Mouse (Mus musculus): ENCODE data around the gene Cphx3. TPM values are rescaled to one million over a fixed set of nuclear protein-coding genes. Genes with fewer than 3 reads are reported as not detected.
"Not testable (repeated sequence)": the region's sequence is repeated elsewhere in the genome, so short reads cannot be mapped to it uniquely, and the experiment has no call there.

Cphx3 gene
- polyA plus RNA-seq, 1 experiment from 2014 or later, result not detected

DNA sequence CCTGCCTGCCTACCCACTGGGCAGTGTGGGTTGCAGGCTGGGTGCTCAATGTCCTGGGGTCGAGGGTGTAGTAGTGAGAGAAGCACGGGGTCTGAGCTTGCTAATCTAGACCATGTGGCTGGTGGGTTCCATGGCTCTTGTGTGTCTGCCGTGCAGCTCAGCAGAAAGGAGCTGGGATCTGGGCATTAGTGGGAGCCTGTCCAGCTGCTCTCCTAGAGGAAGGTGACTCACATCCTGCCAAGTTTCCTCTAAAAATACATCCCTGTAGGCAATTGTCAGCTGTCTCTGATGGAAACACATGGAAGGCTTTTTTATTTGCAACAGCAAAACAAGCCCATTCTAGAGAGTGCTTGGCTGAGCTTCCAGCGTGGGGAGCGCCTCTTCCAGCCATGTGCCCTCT is 80.3 kb downstream of the Cphx3 start:
- not testable (repeated sequence) for H3K27ac ChIP-seq (ENCODE audit: low read length); H3K9ac ChIP-seq (replicated peaks; ENCODE audit: low read depth); H3K36me3 ChIP-seq (ENCODE audit: insufficient read depth, low read length); H3K9me3 ChIP-seq (ENCODE audit: low read length); H3K4me3 ChIP-seq (ENCODE audit: low read depth, low read length); H3K4me1 ChIP-seq (ENCODE audit: insufficient read depth, low read depth, low read length); H3K4me2 ChIP-seq (replicated peaks; ENCODE audit: low read depth, low read length); H3K27me3 ChIP-seq (replicated peaks; ENCODE audit: insufficient read depth, low read length); DNase-seq (ENCODE audit: low spot score)
- no CpG with 5 or more reads among the region's 5 CpGs for WGBS
- peak; percentile 41; the same call in 1 of the 2 replicates for ATAC-seq

DNA sequence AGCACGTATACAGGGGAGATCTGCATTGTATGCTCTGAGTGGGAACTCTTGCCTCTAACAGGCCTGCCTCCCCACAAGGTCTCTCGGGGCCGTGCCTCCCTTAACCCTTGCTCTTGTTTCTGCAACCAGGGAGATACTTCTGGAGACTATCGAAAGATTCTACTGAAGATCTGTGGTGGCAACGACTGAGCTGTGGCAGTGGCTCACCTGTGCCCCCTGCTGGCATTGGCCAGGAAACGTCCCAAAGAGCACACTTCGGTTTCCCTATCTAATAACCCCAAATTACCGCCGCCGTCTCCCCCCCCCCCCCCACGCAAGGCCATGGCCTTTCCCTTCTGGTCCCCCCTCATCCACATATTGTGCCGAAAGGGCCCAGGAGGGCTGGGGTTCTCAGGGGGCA is 83.2 kb downstream of the Cphx3 start:
- ATAC-seq; DNase-seq (ENCODE audit: low spot score); H3K9me3 ChIP-seq (ENCODE audit: low read length); H3K4me1 ChIP-seq (ENCODE audit: insufficient read depth, low read depth, low read length); H3K36me3 ChIP-seq (ENCODE audit: insufficient read depth, low read length); H3K9ac ChIP-seq (replicated peaks; ENCODE audit: low read depth); H3K4me2 ChIP-seq (replicated peaks; ENCODE audit: low read depth, low read length); H3K4me3 ChIP-seq (ENCODE audit: low read depth, low read length); H3K27ac ChIP-seq (ENCODE audit: low read length); H3K27me3 ChIP-seq (replicated peaks; ENCODE audit: insufficient read depth, low read length): not testable (repeated sequence)
- WGBS, result no CpG with 5 or more reads among the region's 12 CpGs

DNA sequence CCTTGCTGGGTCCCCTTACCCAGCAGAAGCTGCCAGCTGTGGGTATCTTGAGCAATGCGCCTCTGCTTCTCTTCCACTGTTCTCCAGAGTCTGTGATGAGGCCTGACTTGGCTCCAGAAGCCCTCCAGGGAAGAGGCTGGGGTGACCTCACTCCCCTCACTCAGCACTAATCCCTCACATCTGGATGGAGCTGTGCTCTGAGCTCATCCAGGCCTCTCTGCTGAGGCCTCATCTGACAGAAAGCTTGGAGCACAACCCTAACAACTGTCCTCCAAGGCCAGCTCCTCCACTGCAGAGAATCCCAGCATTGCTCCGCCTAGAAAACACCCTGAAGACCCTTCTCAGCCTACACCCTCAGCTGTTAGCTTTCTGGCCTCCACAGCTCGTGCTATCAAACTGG is 91.9 kb downstream of the Cphx3 start:
- DNase-seq (ENCODE audit: low spot score); H3K4me1 ChIP-seq (ENCODE audit: insufficient read depth, low read depth, low read length); H3K27ac ChIP-seq (ENCODE audit: low read length); H3K4me2 ChIP-seq (replicated peaks; ENCODE audit: low read depth, low read length); H3K4me3 ChIP-seq (ENCODE audit: low read depth, low read length); H3K36me3 ChIP-seq (ENCODE audit: insufficient read depth, low read length); H3K9ac ChIP-seq (replicated peaks; ENCODE audit: low read depth); ATAC-seq; H3K9me3 ChIP-seq (ENCODE audit: low read length); H3K27me3 ChIP-seq (replicated peaks; ENCODE audit: insufficient read depth, low read length): not testable (repeated sequence)
- WGBS, result no CpG with 5 or more reads among the region's 3 CpGs

DNA sequence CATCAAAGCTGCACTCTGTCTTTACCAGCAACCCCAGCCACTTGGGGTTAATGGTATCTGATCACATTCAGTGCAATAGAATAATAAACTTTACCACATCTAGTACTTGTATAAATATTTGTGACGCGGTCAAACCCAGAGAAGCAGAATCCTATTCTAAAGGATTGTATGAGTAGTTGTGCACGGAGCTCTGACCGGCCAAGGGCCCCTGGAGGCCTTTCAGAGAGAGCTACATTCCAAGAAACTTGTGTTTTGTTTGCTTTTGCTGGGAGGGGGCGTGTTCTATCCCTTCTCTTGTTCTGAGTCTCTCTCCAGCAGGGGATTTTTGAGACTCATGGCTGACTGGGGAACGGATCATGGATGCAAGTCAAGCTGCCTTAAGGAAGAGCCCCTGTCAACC is 92.9 kb downstream of the Cphx3 start:
- H3K9ac ChIP-seq (replicated peaks; ENCODE audit: low read depth); H3K9me3 ChIP-seq (ENCODE audit: low read length); H3K4me2 ChIP-seq (replicated peaks; ENCODE audit: low read depth, low read length); H3K4me1 ChIP-seq (ENCODE audit: insufficient read depth, low read depth, low read length); H3K27ac ChIP-seq (ENCODE audit: low read length); H3K4me3 ChIP-seq (ENCODE audit: low read depth, low read length); H3K27me3 ChIP-seq (replicated peaks; ENCODE audit: insufficient read depth, low read length); H3K36me3 ChIP-seq (ENCODE audit: insufficient read depth, low read length); DNase-seq (ENCODE audit: low spot score): not testable (repeated sequence)
- peak; percentile 33; the same call in 1 of the 2 replicates for ATAC-seq
- no CpG with 5 or more reads among the region's 6 CpGs for WGBS

DNA sequence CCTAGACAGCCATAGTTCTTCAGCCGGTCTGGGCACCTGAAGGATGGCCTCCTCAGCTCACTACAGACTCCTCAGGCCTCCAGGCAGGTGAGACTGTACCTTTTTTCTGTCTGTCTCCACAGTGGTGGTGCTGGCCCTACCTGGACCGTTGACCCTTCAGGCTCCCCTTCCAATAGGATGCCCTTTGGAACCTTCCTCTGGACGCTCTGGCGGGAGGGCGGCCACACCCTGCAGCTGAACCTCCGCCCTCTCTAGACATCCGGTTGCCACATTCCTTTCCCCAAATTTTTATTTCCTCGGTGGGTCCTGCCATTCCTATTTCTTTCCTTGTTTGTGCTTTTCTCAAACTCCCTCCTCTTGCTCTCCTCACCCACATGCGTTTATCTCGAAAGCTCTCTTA is 99.6 kb downstream of the Cphx3 start:
- not testable (repeated sequence) for H3K9ac ChIP-seq (replicated peaks; ENCODE audit: low read depth); H3K9me3 ChIP-seq (ENCODE audit: low read length); DNase-seq (ENCODE audit: low spot score); H3K27ac ChIP-seq (ENCODE audit: low read length); H3K27me3 ChIP-seq (replicated peaks; ENCODE audit: insufficient read depth, low read length); H3K4me1 ChIP-seq (ENCODE audit: insufficient read depth, low read depth, low read length); H3K4me2 ChIP-seq (replicated peaks; ENCODE audit: low read depth, low read length); ATAC-seq; H3K4me3 ChIP-seq (ENCODE audit: low read depth, low read length); H3K36me3 ChIP-seq (ENCODE audit: insufficient read depth, low read length)
- WGBS, result no CpG with 5 or more reads among the region's 10 CpGs

DNA sequence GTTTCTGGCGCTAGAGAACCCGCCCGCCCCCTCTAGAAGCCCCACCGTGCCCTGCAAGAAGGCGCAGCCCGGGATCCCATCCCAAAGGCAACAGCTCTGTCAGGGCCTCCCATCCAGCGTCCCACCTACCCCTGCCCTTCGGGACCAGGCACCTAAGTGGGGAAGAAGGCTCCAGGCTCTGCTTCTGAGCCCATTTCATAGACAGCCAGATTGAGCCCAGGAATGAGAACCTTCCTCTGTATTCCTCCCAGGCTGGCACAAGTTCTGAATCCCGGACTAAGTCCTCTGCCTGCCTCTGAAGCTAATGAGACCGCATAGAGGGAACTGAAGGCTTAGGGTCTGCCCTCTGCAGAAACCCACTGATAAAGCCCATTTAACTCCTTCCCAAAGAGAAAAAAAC is 100.3 kb downstream of the Cphx3 start, which contains the start of gene Plac9b:
Plac9b (minus strand) TSS at position 101 of the 400 bp plus-strand sequence.
- H3K9me3 ChIP-seq (ENCODE audit: low read length); H3K4me3 ChIP-seq (ENCODE audit: low read depth, low read length); H3K36me3 ChIP-seq (ENCODE audit: insufficient read depth, low read length); ATAC-seq; H3K27me3 ChIP-seq (replicated peaks; ENCODE audit: insufficient read depth, low read length); H3K9ac ChIP-seq (replicated peaks; ENCODE audit: low read depth); DNase-seq (ENCODE audit: low spot score); H3K4me2 ChIP-seq (replicated peaks; ENCODE audit: low read depth, low read length); H3K27ac ChIP-seq (ENCODE audit: low read length); H3K4me1 ChIP-seq (ENCODE audit: insufficient read depth, low read depth, low read length): not testable (repeated sequence)
- WGBS, result no CpG with 5 or more reads among the region's 10 CpGs

DNA sequence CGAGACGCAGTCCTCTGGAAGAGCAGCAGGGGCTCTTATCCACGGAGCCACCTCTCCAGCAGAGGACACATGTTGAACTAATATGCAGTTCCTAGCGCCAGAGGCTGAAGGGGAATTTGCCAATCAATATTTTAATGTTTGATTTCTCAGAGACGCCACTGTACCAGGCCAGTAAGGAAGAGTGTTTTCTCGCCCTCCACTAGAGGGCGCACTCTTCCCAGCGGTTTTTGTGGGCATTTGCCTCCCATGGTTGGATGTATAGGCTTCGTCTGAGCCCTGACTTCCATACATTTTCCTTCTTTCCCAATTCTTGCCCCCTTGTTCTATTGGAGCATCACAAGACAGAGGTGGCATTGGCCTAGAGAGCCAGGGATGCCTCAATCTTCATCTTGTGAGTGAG is 104.5 kb downstream of the Cphx3 start:
- not testable (repeated sequence) for H3K9me3 ChIP-seq (ENCODE audit: low read length); ATAC-seq; H3K36me3 ChIP-seq (ENCODE audit: insufficient read depth, low read length); H3K4me2 ChIP-seq (replicated peaks; ENCODE audit: low read depth, low read length); H3K27me3 ChIP-seq (replicated peaks; ENCODE audit: insufficient read depth, low read length); H3K9ac ChIP-seq (replicated peaks; ENCODE audit: low read depth); H3K4me3 ChIP-seq (ENCODE audit: low read depth, low read length); H3K27ac ChIP-seq (ENCODE audit: low read length); H3K4me1 ChIP-seq (ENCODE audit: insufficient read depth, low read depth, low read length); DNase-seq (ENCODE audit: low spot score)
- WGBS, result no CpG with 5 or more reads among the region's 9 CpGs

DNA sequence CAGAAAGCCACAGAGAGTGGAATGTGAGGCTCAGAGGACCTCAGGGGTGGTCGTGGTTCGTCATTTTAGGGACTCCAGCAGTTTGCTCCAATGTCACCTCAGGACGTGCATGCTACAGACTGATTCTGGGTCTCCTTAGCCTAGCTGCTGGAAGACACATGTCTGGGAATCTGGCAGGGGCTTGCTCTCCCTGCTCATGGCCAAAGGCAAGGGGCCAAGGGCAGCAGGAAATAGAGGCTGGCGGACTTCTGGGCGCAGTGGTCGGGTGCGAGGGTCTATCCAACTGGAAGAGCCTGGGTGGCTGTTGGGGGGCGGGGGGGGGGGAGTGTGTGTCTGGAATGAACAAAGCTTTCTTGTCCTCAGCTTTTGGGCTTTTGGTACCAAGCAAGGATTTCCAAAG is 106.3 kb downstream of the Cphx3 start:
- not testable (repeated sequence) for ATAC-seq; H3K9me3 ChIP-seq (ENCODE audit: low read length)

DNA sequence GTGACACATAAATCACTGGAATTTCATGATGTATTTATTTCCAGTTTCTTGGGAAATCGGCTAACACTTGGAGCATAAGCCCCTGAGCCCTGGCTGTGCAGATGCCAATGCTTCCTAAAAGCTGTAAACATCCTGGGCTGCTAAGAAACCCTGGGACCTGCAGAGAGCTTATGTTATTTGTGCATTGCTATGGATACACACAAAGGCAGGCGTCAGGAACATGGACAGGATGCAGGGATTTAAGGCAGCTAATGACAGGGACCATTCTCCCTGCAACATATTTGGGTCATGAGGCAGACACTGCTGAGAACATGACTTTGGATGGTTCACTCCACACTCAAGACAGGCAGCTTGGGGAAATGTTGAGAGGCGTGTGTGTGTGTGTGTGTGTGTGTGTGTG is 115.8 kb downstream of the Cphx3 start:
- no CpG with 5 or more reads among the region's 3 CpGs for WGBS
- peak; percentile 90 for ATAC-seq
- H3K27ac ChIP-seq (ENCODE audit: low read length); H3K4me3 ChIP-seq (ENCODE audit: low read depth, low read length); H3K27me3 ChIP-seq (replicated peaks; ENCODE audit: insufficient read depth, low read length); H3K4me1 ChIP-seq (ENCODE audit: insufficient read depth, low read depth, low read length); H3K36me3 ChIP-seq (ENCODE audit: insufficient read depth, low read length); H3K4me2 ChIP-seq (replicated peaks; ENCODE audit: low read depth, low read length); H3K9me3 ChIP-seq (ENCODE audit: low read length); H3K9ac ChIP-seq (replicated peaks; ENCODE audit: low read depth); DNase-seq (ENCODE audit: low spot score): not testable (repeated sequence)

More for the DNA sequence above, 106.3 kb downstream of the Cphx3 start:
- DNase-seq (ENCODE audit: low spot score); H3K36me3 ChIP-seq (ENCODE audit: insufficient read depth, low read length); H3K27ac ChIP-seq (ENCODE audit: low read length); H3K4me2 ChIP-seq (replicated peaks; ENCODE audit: low read depth, low read length); H3K9ac ChIP-seq (replicated peaks; ENCODE audit: low read depth); H3K4me1 ChIP-seq (ENCODE audit: insufficient read depth, low read depth, low read length); H3K4me3 ChIP-seq (ENCODE audit: low read depth, low read length); H3K27me3 ChIP-seq (replicated peaks; ENCODE audit: insufficient read depth, low read length): not testable (repeated sequence)
- WGBS, result no CpG with 5 or more reads among the region's 8 CpGs

DNA sequence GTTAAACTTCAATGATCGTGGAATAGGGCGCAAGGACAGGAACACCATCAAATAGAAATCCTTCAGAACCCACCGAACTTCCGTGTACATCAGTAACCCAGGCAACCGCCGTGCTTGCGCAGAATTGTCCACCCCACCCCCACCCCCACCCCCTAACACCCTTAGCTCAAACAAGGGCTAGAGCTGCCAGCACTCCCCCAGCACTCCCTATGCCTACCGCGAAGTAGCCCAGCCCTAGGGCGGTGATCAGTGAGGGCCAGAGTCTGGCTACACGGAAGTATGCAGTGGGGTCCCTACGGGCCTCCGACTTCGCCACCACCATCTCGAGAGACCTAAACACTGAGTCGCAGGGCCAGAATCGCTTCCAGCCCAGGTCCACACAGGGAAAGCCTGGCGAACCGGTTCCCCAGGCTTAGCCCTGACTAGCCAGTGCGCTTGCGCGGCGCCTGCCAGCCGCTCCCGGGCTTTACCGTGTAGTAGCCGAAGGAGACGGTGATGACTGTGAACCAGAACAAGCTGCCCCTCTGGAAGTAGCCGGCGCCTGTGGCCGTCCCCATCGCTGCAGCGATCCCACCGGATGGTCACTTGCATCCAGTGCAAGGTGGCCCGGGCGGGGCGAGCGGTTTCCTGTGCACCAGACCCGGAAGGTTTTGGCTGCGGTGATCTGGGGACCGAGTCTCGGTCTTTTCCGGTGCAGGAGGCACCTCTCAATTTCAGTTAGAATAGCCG is 124.3 kb downstream of the Cphx3 start:
- no CpG with 5 or more reads among the region's 44 CpGs for WGBS
- H3K4me3 ChIP-seq (ENCODE audit: low read depth, low read length), result not testable (repeated sequence)

More for the DNA sequence above, 124.3 kb downstream of the Cphx3 start:
- not testable (repeated sequence) for H3K4me2 ChIP-seq (replicated peaks; ENCODE audit: low read depth, low read length); DNase-seq (ENCODE audit: low spot score); H3K36me3 ChIP-seq (ENCODE audit: insufficient read depth, low read length); H3K27ac ChIP-seq (ENCODE audit: low read length); H3K9ac ChIP-seq (replicated peaks; ENCODE audit: low read depth); H3K9me3 ChIP-seq (ENCODE audit: low read length); H3K27me3 ChIP-seq (replicated peaks; ENCODE audit: insufficient read depth, low read length); H3K4me1 ChIP-seq (ENCODE audit: insufficient read depth, low read depth, low read length)
- ATAC-seq, result peak; percentile 95
